21 mouse cellular contexts compared by ENCODE assay signal in the genomic region with DNA sequence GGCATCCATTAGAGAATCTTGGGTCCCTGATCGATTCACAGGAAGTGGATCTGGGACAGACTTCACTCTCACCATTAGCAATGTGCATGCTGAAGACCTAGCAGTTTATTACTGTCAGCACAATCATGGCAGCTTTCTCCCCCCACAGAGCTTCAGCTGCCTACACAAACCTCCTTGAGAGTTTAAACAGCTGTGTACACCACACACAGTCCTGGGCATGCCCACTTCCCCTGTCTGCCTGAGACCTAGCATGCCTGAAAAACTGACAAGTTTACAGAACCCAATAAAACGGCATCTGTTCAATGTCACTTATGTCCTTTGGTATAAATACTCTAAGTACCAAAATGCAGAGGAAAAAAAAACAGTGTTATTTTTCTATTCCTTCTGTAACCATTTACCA.
DNase-seq lines count a peak whose midpoint lies in the region; ATAC-seq and TF ChIP-seq lines count a peak whose summit lies in the region.
"Had no signal": no experiment of that assay in that cellular context is flagged by ENCODE, and none has a peak within 500 bp of the region (broad histone marks: within the 10 kb centered on the region; RNA-seq: fewer than 3 reads in every experiment).

No protein-coding gene starts in this region.

- no peak for TF ChIP-seq POLR2A in lung, adult 2 months (IDR thresholded peaks at IDR 0.05; ENCODE audit: borderline replicate concordance, extremely low read depth, low read depth, low read length)

- no peak overlapping the region for H3K4me2 ChIP-seq in intestine, embryonic 15.5 days (replicated peaks)
- H3K4me2 ChIP-seq in intestine, postnatal 0 days (replicated peaks; ENCODE audit: low read depth): no peak overlapping the region
- H3K4me2 ChIP-seq in lung, embryonic 14.5 days: no peak overlapping the region
- H3K4me2 ChIP-seq in embryonic facial prominence, embryonic 11.5 days (ENCODE audit: low read depth, low read length): no peak overlapping the region
- H3K4me2 ChIP-seq in stomach, embryonic 15.5 days: no peak overlapping the region
- H3K4me2 ChIP-seq: forebrain, embryonic 12.5 days; heart, embryonic 15.5 days; midbrain, embryonic 15.5 days had no signal

- no peak overlapping the region for H3K27ac ChIP-seq in intestine, embryonic 15.5 days
- no peak overlapping the region for H3K27ac ChIP-seq in intestine, postnatal 0 days (ENCODE audit: low read depth, low read length)
- H3K27ac ChIP-seq in lung, embryonic 14.5 days (ENCODE audit: low read depth): no peak overlapping the region
- H3K27ac ChIP-seq in embryonic facial prominence, embryonic 11.5 days (replicated peaks; ENCODE audit: low read depth, low read length): no peak overlapping the region
- H3K27ac ChIP-seq in stomach, embryonic 15.5 days: no peak overlapping the region
- H3K27ac ChIP-seq: forebrain, embryonic 12.5 days; heart, adult 2 months; heart, embryonic 15.5 days; liver, embryonic 14.5 days; midbrain, embryonic 15.5 days had no signal

- no peaks in the 10 kb centered on the region for H3K27me3 ChIP-seq in intestine, embryonic 15.5 days (replicated peaks)
- no peaks in the 10 kb centered on the region for H3K27me3 ChIP-seq in intestine, postnatal 0 days (replicated peaks; ENCODE audit: control insufficient read depth, insufficient read depth, low read length)
- H3K27me3 ChIP-seq in lung, embryonic 14.5 days (ENCODE audit: insufficient read depth, low read length): no peaks in the 10 kb centered on the region
- H3K27me3 ChIP-seq in embryonic facial prominence, embryonic 11.5 days (ENCODE audit: control insufficient read depth, insufficient read depth, low read length): no peaks in the 10 kb centered on the region
- H3K27me3 ChIP-seq in stomach, embryonic 15.5 days (replicated peaks): no peaks in the 10 kb centered on the region
- H3K27me3 ChIP-seq: forebrain, embryonic 12.5 days; heart, embryonic 15.5 days; midbrain, embryonic 15.5 days had no signal

- H3K9ac ChIP-seq in intestine, embryonic 15.5 days: no peak overlapping the region
- no peak overlapping the region for H3K9ac ChIP-seq in intestine, postnatal 0 days (ENCODE audit: low read depth, low read length)
- no peak overlapping the region for H3K9ac ChIP-seq in lung, embryonic 14.5 days
- no peak overlapping the region for H3K9ac ChIP-seq in embryonic facial prominence, embryonic 11.5 days (replicated peaks; ENCODE audit: low read length)
- no peak overlapping the region for H3K9ac ChIP-seq in stomach, embryonic 15.5 days
- H3K9ac ChIP-seq: forebrain, embryonic 12.5 days; heart, embryonic 15.5 days; liver, embryonic 14.5 days; midbrain, embryonic 15.5 days had no signal

- no peak for TF ChIP-seq CTCF in intestine, postnatal 0 days (IDR thresholded peaks at IDR 0.05; ENCODE audit: low read depth)
- no peak for TF ChIP-seq CTCF in lung, embryonic 14.5 days (IDR thresholded peaks at IDR 0.05; ENCODE audit: low read depth)
- TF ChIP-seq CTCF in lung, adult 2 months (IDR thresholded peaks at IDR 0.05; ENCODE audit: insufficient read depth, low read length): no peak

- H3K4me1 ChIP-seq in intestine, embryonic 15.5 days (replicated peaks): no peaks in the 10 kb centered on the region
- no peaks in the 10 kb centered on the region for H3K4me1 ChIP-seq in intestine, postnatal 0 days (replicated peaks; ENCODE audit: control insufficient read depth, insufficient read depth, low read length)
- H3K4me1 ChIP-seq in lung, embryonic 14.5 days (ENCODE audit: insufficient read depth): no peaks in the 10 kb centered on the region
- H3K4me1 ChIP-seq in lung, adult 2 months (ENCODE audit: control insufficient read depth, insufficient read depth, low read length): no peaks in the 10 kb centered on the region
- H3K4me1 ChIP-seq in embryonic facial prominence, embryonic 11.5 days (ENCODE audit: control insufficient read depth, insufficient read depth, low read length): no peaks in the 10 kb centered on the region
- no peaks in the 10 kb centered on the region for H3K4me1 ChIP-seq in stomach, embryonic 15.5 days
- H3K4me1 ChIP-seq: forebrain, embryonic 12.5 days; heart, embryonic 15.5 days; midbrain, embryonic 15.5 days had no signal

- DNase-seq in lung, embryonic 14.5 days: peak; percentile 27
- no peak for DNase-seq in lung, adult 2 months
- peak; percentile 2 for DNase-seq in embryonic facial prominence, embryonic 11.5 days (ENCODE audit: low spot score)
- no peak for DNase-seq in thymus, postnatal 0 days (ENCODE audit: low spot score)
- no peak for DNase-seq in thymus, adult 18-20 months
- DNase-seq: adrenal gland, postnatal 10 days; B cell, adult 2 months; cerebellum, adult 18-20 months; cerebellum, postnatal 36 days; heart, adult 2 months; left cerebral cortex, postnatal 4 days; lung, postnatal 10 days; thymus, adult 2 months had no signal

- WGBS in intestine, embryonic 15.5 days: 25% methylated on average over 2 of the region's 2 CpGs
- WGBS in intestine, postnatal 0 days: 29% methylated on average over 2 of the region's 2 CpGs
- 34% methylated on average over 2 of the region's 2 CpGs for WGBS in lung, embryonic 14.5 days
- 23% methylated on average over 2 of the region's 2 CpGs for WGBS in lung, adult 2 months
- 57% methylated on average over 2 of the region's 2 CpGs for WGBS in embryonic facial prominence, embryonic 11.5 days
- 19% methylated on average over 2 of the region's 2 CpGs for WGBS in stomach, embryonic 15.5 days

- no peaks in the 10 kb centered on the region for H3K36me3 ChIP-seq in intestine, embryonic 15.5 days
- H3K36me3 ChIP-seq in intestine, postnatal 0 days (ENCODE audit: control insufficient read depth, insufficient read depth): no peaks in the 10 kb centered on the region
- H3K36me3 ChIP-seq in lung, embryonic 14.5 days (ENCODE audit: insufficient read depth): no peaks in the 10 kb centered on the region
- H3K36me3 ChIP-seq in embryonic facial prominence, embryonic 11.5 days (replicated peaks; ENCODE audit: control insufficient read depth, insufficient read depth, low read depth, low read length): no peaks in the 10 kb centered on the region
- H3K36me3 ChIP-seq in stomach, embryonic 15.5 days: no peaks in the 10 kb centered on the region
- H3K36me3 ChIP-seq: forebrain, embryonic 12.5 days; heart, embryonic 15.5 days; midbrain, embryonic 15.5 days had no signal

- no peaks in the 10 kb centered on the region for H3K9me3 ChIP-seq in intestine, embryonic 15.5 days
- no peaks in the 10 kb centered on the region for H3K9me3 ChIP-seq in intestine, postnatal 0 days (ENCODE audit: control insufficient read depth)
- H3K9me3 ChIP-seq in lung, embryonic 14.5 days (ENCODE audit: low read depth, low read length): no peaks in the 10 kb centered on the region
- H3K9me3 ChIP-seq in embryonic facial prominence, embryonic 11.5 days (replicated peaks; ENCODE audit: control insufficient read depth, low read length): no peaks in the 10 kb centered on the region
- H3K9me3 ChIP-seq in stomach, embryonic 15.5 days: no peaks in the 10 kb centered on the region
- H3K9me3 ChIP-seq: forebrain, embryonic 12.5 days; heart, embryonic 15.5 days; midbrain, embryonic 15.5 days had no signal

- H3K4me3 ChIP-seq in intestine, embryonic 15.5 days (replicated peaks): no peak overlapping the region
- no peak overlapping the region for H3K4me3 ChIP-seq in intestine, postnatal 0 days (ENCODE audit: low read depth, low read length)
- no peak overlapping the region for H3K4me3 ChIP-seq in lung, embryonic 14.5 days (ENCODE audit: low read depth, low read length)
- no peak overlapping the region for H3K4me3 ChIP-seq in lung, adult 2 months (replicated peaks; ENCODE audit: extremely low read depth, low read depth, low read length)
- H3K4me3 ChIP-seq in embryonic facial prominence, embryonic 11.5 days (ENCODE audit: low read depth, low read length): no peak overlapping the region
- H3K4me3 ChIP-seq in stomach, embryonic 15.5 days (replicated peaks): no peak overlapping the region
- H3K4me3 ChIP-seq: forebrain, embryonic 12.5 days; heart, adult 2 months; heart, embryonic 15.5 days; midbrain, embryonic 15.5 days had no signal

- peak; percentile 67 for ATAC-seq in intestine, embryonic 15.5 days
- ATAC-seq in intestine, postnatal 0 days: no peak
- ATAC-seq in lung, embryonic 14.5 days (ENCODE audit: insufficient read depth): peak; percentile 60; the same call in 1 of the 2 replicates
- ATAC-seq in embryonic facial prominence, embryonic 11.5 days (replicated peaks; ENCODE audit: insufficient number of reproducible peaks, low FRiP score, low TSS enrichment, low read depth): no peak
- peak; percentile 72; the same call in 1 of the 2 replicates for ATAC-seq in stomach, embryonic 15.5 days (ENCODE audit: insufficient read depth, low FRiP score, low read depth)
- ATAC-seq: inflammation-experienced regulatory T-cells, adult 6 months; midbrain, embryonic 15.5 days had no signal

Comparison
In these comparisons a context has a peak if more than half of its experiments do, and no peak if none do; other contexts are left out.
1. ATAC-seq: peak in intestine, embryonic 15.5 days (single experiment), lung, embryonic 14.5 days (single experiment) and stomach, embryonic 15.5 days (single experiment); none in intestine, postnatal 0 days (single experiment) and embryonic facial prominence, embryonic 11.5 days (single experiment).
2. DNase-seq: peak in lung, embryonic 14.5 days (single experiment) and embryonic facial prominence, embryonic 11.5 days (single experiment); none in lung, adult 2 months (single experiment), thymus, postnatal 0 days (single experiment) and thymus, adult 18-20 months (0 of 2).